Mouse (Mus musculus): ENCODE measurements around the gene Epp13. TPM values are rescaled to one million over a fixed set of nuclear protein-coding genes. Genes with fewer than 3 reads are reported as not detected.
A peak's percentile ranks its signal among the peaks of the same experiment; 100 is the strongest.

Epp13 gene
- total and polyA plus RNA-seq, 3 experiments = 0.14 TPM; not detected in 2

DNA sequence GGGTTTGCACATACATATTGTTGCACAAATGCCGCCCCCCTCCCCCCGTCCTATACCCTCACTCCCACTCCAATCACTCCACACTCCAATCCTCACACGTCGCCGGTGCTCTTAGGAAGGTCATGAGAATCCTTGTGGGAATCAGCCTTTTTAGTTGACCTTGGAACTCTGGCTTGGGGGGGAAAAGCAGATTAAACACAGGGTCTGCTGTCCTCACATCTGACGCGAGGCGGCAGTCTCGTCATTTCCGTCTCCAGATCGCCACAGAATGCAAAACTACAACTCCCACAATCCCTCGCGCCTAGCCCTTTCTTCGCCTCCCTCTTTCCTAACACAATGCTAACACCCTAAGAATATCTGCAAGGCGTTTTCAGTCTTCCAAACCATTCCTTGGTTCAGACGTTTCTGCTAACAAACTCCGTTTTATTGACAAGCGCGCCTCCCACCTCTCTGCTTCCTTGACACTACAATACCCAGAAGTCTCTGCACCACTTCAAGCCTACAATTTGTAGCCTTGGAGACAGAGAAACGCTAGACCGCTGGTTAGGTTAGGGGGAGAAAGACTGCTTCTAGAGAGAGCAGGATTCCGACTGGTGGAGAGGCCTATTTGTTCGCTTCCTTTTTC lies 31.1 kb downstream of the Epp13 start:
- peak overlapping the region; percentile 75 to 94 for H3K4me3 ChIP-seq (ENCODE audit: control insufficient read depth in 1 of 2, insufficient read depth in 1 of 2, low read depth in 2 of 2, low read length in 2 of 2)
- peaks cover 6% of the 10 kb centered on the region for H3K79me2 ChIP-seq (ENCODE audit: control insufficient read depth, insufficient read depth, low read length, poor library complexity)
- peaks cover 8 to 22% of the 10 kb centered on the region in 2 experiments for H3K4me1 ChIP-seq (ENCODE audit: control insufficient read depth in 1 of 2, insufficient read depth in 2 of 2, low read length in 2 of 2)
- peaks cover 0 to 7% of the 10 kb centered on the region in 2 experiments; a peak in 2 of 4 replicates for H3K36me3 ChIP-seq (ENCODE audit: control insufficient read depth in 1 of 2, insufficient read depth in 2 of 2, low read length in 2 of 2)
- peak overlapping the region; percentile 77 for H3K9ac ChIP-seq (ENCODE audit: control insufficient read depth, low read depth, low read length, poor library complexity, severe bottlenecking)
- no peak for TF ChIP-seq UBTF (IDR thresholded peaks at IDR 0.05; ENCODE audit: borderline replicate concordance, insufficient read depth, low read depth, low read length)
- TF ChIP-seq KAT2A (conservative IDR thresholded peaks at IDR 0.05; ENCODE audit: low read depth, low read length) = peak; percentile 87
- TF ChIP-seq NRF1 (IDR thresholded peaks at IDR 0.05; ENCODE audit: insufficient read depth, low read depth, low read length, poor library complexity, severe bottlenecking) = no peak
- no peak; the same call in none of the 2 replicates for TF ChIP-seq RAD21 (IDR thresholded peaks at IDR 0.05; ENCODE audit: low read depth, low read length)
- TF ChIP-seq CHD1 (IDR thresholded peaks at IDR 0.05; ENCODE audit: low read depth, low read length) = no peak
- no peak for TF ChIP-seq ZNF384 (IDR thresholded peaks at IDR 0.05; ENCODE audit: low read depth, low read length)
- peak; percentile 57 for TF ChIP-seq ELF1 (IDR thresholded peaks at IDR 0.05; ENCODE audit: low read depth, low read length)
- TF ChIP-seq CHD2 (IDR thresholded peaks at IDR 0.05; ENCODE audit: low read length) = no peak
- peak; percentile 37 for TF ChIP-seq NELFE (IDR thresholded peaks at IDR 0.05; ENCODE audit: low read depth, low read length)
- no peak for TF ChIP-seq GABPA (IDR thresholded peaks at IDR 0.05; ENCODE audit: low read depth, low read length)
- no peak for TF ChIP-seq EP300 (IDR thresholded peaks at IDR 0.05; ENCODE audit: low read depth in 1 of 2, low read length in 2 of 2)
- no peak for TF ChIP-seq TAL1 (IDR thresholded peaks at IDR 0.05; ENCODE audit: low read length)
- TF ChIP-seq GATA1 (IDR thresholded peaks at IDR 0.05; ENCODE audit: low read depth, low read length) = no peak
- peak; percentile 9 to 38 (median 27); a peak in 3 of 6 replicates for TF ChIP-seq CTCF (IDR thresholded peaks at IDR 0.05 in 2 of 3, conservative IDR thresholded peaks at IDR 0.05 in 1 of 3; ENCODE audit: control insufficient read depth in 1 of 3, insufficient read depth in 1 of 3, low read depth in 2 of 3, low read length in 3 of 3, poor library complexity in 1 of 3, severe bottlenecking in 1 of 3)
- no peak; the same call in 1 of the 2 replicates for TF ChIP-seq MYC (IDR thresholded peaks at IDR 0.05; ENCODE audit: low read depth, low read length)
- TF ChIP-seq ZMIZ1 (IDR thresholded peaks at IDR 0.05; ENCODE audit: low read depth, low read length) = 0 out of 2 replicates have a peak, but pooled peaks have one; percentile 27
- peak; percentile 76 for TF ChIP-seq TBP (IDR thresholded peaks at IDR 0.05; ENCODE audit: low read depth, low read length)
- TF ChIP-seq POLR2AphosphoS5 (IDR thresholded peaks at IDR 0.05; ENCODE audit: borderline replicate concordance, low read depth, low read length) = no peak
- 0 out of 2 replicates have a peak, but pooled peaks have one; percentile 6 for TF ChIP-seq ETS1 (IDR thresholded peaks at IDR 0.05; ENCODE audit: low read depth, low read length)
- TF ChIP-seq ZC3H11A (IDR thresholded peaks at IDR 0.05; ENCODE audit: low read depth, low read length) = no peak
- TF ChIP-seq MYB (IDR thresholded peaks at IDR 0.05; ENCODE audit: low read depth, low read length) = no peak
- TF ChIP-seq POLR2A (IDR thresholded peaks at IDR 0.05; ENCODE audit: control insufficient read depth in 1 of 2, insufficient read depth in 1 of 2, low read depth in 1 of 2, low read length in 2 of 2, poor library complexity in 1 of 2) = peak in 1 of 2 experiments; percentile 52; a peak in 1 of 4 replicates
- TF ChIP-seq ZKSCAN1 (IDR thresholded peaks at IDR 0.05; ENCODE audit: low read depth, low read length) = no peak
- TF ChIP-seq SMC3 (IDR thresholded peaks at IDR 0.05; ENCODE audit: low read depth, low read length) = no peak
- TF ChIP-seq BHLHE40 (IDR thresholded peaks at IDR 0.05; ENCODE audit: borderline replicate concordance, low read depth, low read length) = no peak
- no peak for TF ChIP-seq TCF12 (IDR thresholded peaks at IDR 0.05; ENCODE audit: low read depth, low read length)
- TF ChIP-seq MXI1 (IDR thresholded peaks at IDR 0.05; ENCODE audit: low read depth, low read length) = peak; percentile 72; the same call in 1 of the 2 replicates
- TF ChIP-seq SIN3A (IDR thresholded peaks at IDR 0.05; ENCODE audit: low read length) = peak; percentile 97
- no peak; the same call in 1 of the 2 replicates for TF ChIP-seq MAX (IDR thresholded peaks at IDR 0.05; ENCODE audit: low read length)
- no peak for TF ChIP-seq MEF2A (IDR thresholded peaks at IDR 0.05; ENCODE audit: extremely low read depth, insufficient replicate concordance, low read depth, low read length, poor library complexity, severe bottlenecking)
- TF ChIP-seq MAZ (IDR thresholded peaks at IDR 0.05; ENCODE audit: low read depth, low read length) = 0 out of 2 replicates have a peak, but pooled peaks have one; percentile 14
- peak; percentile 98 for TF ChIP-seq HCFC1 (IDR thresholded peaks at IDR 0.05; ENCODE audit: low read depth, low read length)
- TF ChIP-seq USF2 (IDR thresholded peaks at IDR 0.05; ENCODE audit: borderline replicate concordance in 1 of 2, insufficient read depth in 1 of 2, low read depth in 1 of 2, low read length in 2 of 2) = no peak
- no peak for TF ChIP-seq JUND (IDR thresholded peaks at IDR 0.05; ENCODE audit: low read depth, low read length)
- peak overlapping the region; percentile 96 for H3K27ac ChIP-seq (ENCODE audit: control insufficient read depth, low read depth, low read length)
- no peaks in the 10 kb centered on the region for H3K9me3 ChIP-seq (replicated peaks; ENCODE audit: insufficient read depth, low read length)
- DNase-seq (ENCODE audit: low read depth, low spot score) = peak; percentile 92
- no peaks in the 10 kb centered on the region for H3K27me3 ChIP-seq (ENCODE audit: control insufficient read depth in 1 of 2, insufficient read depth in 2 of 2, low read length in 2 of 2)
